Mouse (Mus musculus) brain, embryonic 14.5 days (tissue): ENCODE measurements around the gene Glt1d1.

ENCODE experiments used
- CTCF ChIP-seq: fragments of 200-500 bp; IDR thresholded peaks from 2 replicates; pipeline ENCODE4 v1.5.1; 2012; ENCODE audit warnings: inconsistent platforms, mild to moderate bottlenecking, moderate library complexity, borderline replicate concordance; ENCODE audit not compliant: insufficient read depth, insufficient read length; ENCODE audit errors: extremely low read depth
- POLR2A ChIP-seq: fragments of 200-500 bp; IDR thresholded peaks from 2 replicates; pipeline ENCODE4 v1.6.1; 2012; ENCODE audit warnings: mild to moderate bottlenecking, inconsistent platforms, borderline replicate concordance; ENCODE audit not compliant: poor library complexity, insufficient read depth, insufficient read length, severe bottlenecking; ENCODE audit errors: extremely low read depth

- TF ChIP-seq POLR2A (no peak), CTCF (no peak)
Measured at GRCm38 (mm10) chr5:127595676-127596075, 36.4 kb upstream of the Glt1d1 start.
